Mouse (Mus musculus) hindbrain, embryonic 16.5 days (tissue): ENCODE measurements around the gene Acbd7. TPM values are rescaled to one million over a fixed set of nuclear protein-coding genes. Genes with fewer than 3 reads are reported as not detected.

ENCODE experiments used
- ATAC-seq: fragments of 200-750 bp; cut with Nextera tagmentation; 2 replicates; pipeline ENCODE4 v1.8.0; 2017; ENCODE audit warnings: moderate TSS enrichment, moderate library complexity
- H3K27ac ChIP-seq: fragments of 300-500 bp; sonication (generic); 2 replicates; pipeline ENCODE4 v1.5.1; 2014; ENCODE audit warnings: low read depth, mild to moderate bottlenecking, control low read depth, low read length, moderate library complexity
- H3K27me3 ChIP-seq: fragments of 300-500 bp; sonication (generic); replicated peaks from 2 replicates; pipeline ENCODE4 v1.6.1; 2014; ENCODE audit warnings: low read length; ENCODE audit not compliant: control insufficient read depth, insufficient read depth
- H3K36me3 ChIP-seq: fragments of 300-500 bp; sonication (generic); 2 replicates; pipeline ENCODE4 v1.6.1; 2014; ENCODE audit warnings: mild to moderate bottlenecking, low read length, moderate library complexity, mixed read lengths; ENCODE audit not compliant: control insufficient read depth, insufficient read depth
- H3K4me1 ChIP-seq: fragments of 300-500 bp; sonication (generic); 2 replicates; pipeline ENCODE4 v1.6.1; 2014; ENCODE audit warnings: low read depth, low read length; ENCODE audit not compliant: control insufficient read depth, insufficient read depth
- H3K4me2 ChIP-seq: fragments of 300-500 bp; sonication (generic); 2 replicates; pipeline ENCODE4 v1.6.1; 2014; ENCODE audit warnings: mild to moderate bottlenecking, low read length, control low read depth, moderate library complexity
- H3K4me3 ChIP-seq: fragments of 300-500 bp; sonication (generic); 2 replicates; pipeline ENCODE4 v1.5.1; 2014; ENCODE audit warnings: mild to moderate bottlenecking, low read length, control low read depth, moderate library complexity
- H3K9ac ChIP-seq: fragments of 300-500 bp; sonication (generic); 2 replicates; pipeline ENCODE4 v1.6.1; 2014; ENCODE audit warnings: low read depth, mild to moderate bottlenecking, control low read depth, low read length, moderate library complexity
- H3K9me3 ChIP-seq: fragments of 300-500 bp; sonication (generic); 2 replicates; pipeline ENCODE4 v1.6.1; 2014; ENCODE audit warnings: mild to moderate bottlenecking, low read length, moderate library complexity; ENCODE audit not compliant: control insufficient read depth
- WGBS: fragments of 180-500 bp; shearing (Covaris S2); extraction: QIAGEN DNeasy Blood & Tissue Kit; methylation state at CpG from one replicate; pipeline ENCODE4 v1.1.7; 2014; 5-methylcytosine and 5-hydroxymethylcytosine counted together
- polyA plus RNA-seq: library from polyadenylated mRNA; unstranded; fragments of >200 nt; fragmentation: Nextera tagmentation; extraction: Ambion mirVana; gene quantifications from 2 replicates; pipeline ENCODE4 v1.2.1, GENCODE M21; 2015

Acbd7 gene
- 3.4 and 4.6 TPM in 2 replicates for polyA plus RNA-seq

GRCm38 (mm10) chr2:3335611-3336301 is at the start of gene Acbd7:
Acbd7 (plus strand) TSS chr2:3336168.
- Histone ChIP-seq H3K36me3 (no peaks in the 10 kb centered on the region), H3K27ac (no peak within 1 kb of the TSS), H3K9ac (peak within 1 kb of the TSS; percentile 58), H3K4me2 (peak within 1 kb of the TSS; percentile 74), H3K27me3 (0 out of 2 replicates have a peak, but pooled peaks cover 3% of the 10 kb centered on the region), H3K4me1 (peaks cover 17% of the 10 kb centered on the region), H3K4me3 (peak within 1 kb of the TSS; percentile 40), H3K9me3 (no peaks in the 10 kb centered on the region)
- peak; percentile 12; the same call in 1 of the 2 replicates for ATAC-seq
- 5% methylated on average over 20 of the region's 20 CpGs for WGBS

GRCm38 (mm10) chr2:3286243-3286642 is 49.7 kb upstream of the Acbd7 start:
- Histone ChIP-seq H3K4me1 (peaks cover 9% of the 10 kb centered on the region), H3K9me3 (no peaks in the 10 kb centered on the region), H3K4me3 (no peak overlapping the region), H3K9ac (no peak overlapping the region), H3K36me3 (no peaks in the 10 kb centered on the region), H3K27ac (no peak overlapping the region), H3K27me3 (no peaks in the 10 kb centered on the region), H3K4me2 (no peak overlapping the region; the same call in 1 of the 2 replicates)
- WGBS: 89% methylated on average over 2 of the region's 2 CpGs
- no peak for ATAC-seq

GRCm38 (mm10) chr2:3289581-3289980 is 46.4 kb upstream of the Acbd7 start:
- 84% methylated on average over 1 of the region's 1 CpGs for WGBS
- Histone ChIP-seq H3K4me1 (peaks cover 6% of the 10 kb centered on the region), H3K36me3 (no peaks in the 10 kb centered on the region), H3K27ac (no peak overlapping the region), H3K9ac (no peak overlapping the region), H3K4me2 (no peak overlapping the region), H3K4me3 (no peak overlapping the region), H3K27me3 (no peaks in the 10 kb centered on the region), H3K9me3 (no peaks in the 10 kb centered on the region)
- ATAC-seq: no peak

DNA sequence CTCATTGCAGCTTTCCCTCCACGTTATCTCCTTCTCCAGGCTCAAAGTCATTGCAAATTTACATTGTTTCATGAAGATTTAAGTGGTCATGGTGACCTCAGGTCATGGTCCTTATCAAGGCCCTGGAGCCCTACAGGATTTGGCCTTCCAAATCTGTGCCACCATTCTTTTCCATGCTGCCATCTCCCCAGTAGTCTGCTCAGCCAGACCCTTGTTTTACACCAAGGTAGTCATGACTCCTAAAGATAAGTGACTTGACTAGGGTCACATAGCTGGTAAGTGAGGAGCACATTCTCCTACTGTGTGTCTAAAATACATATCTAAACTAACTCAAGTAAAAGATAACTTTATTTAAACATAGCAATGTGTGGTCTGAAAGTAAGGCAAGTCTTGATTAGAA is 43.8 kb upstream of the Acbd7 start:
- Histone ChIP-seq H3K4me3 (no peak overlapping the region), H3K4me1 (no peaks in the 10 kb centered on the region), H3K9me3 (no peaks in the 10 kb centered on the region), H3K27ac (no peak overlapping the region), H3K4me2 (no peak overlapping the region), H3K9ac (no peak overlapping the region), H3K36me3 (no peaks in the 10 kb centered on the region), H3K27me3 (no peaks in the 10 kb centered on the region)
- ATAC-seq: no peak
- WGBS: 88% methylated on average over 1 of the region's 1 CpGs

- Histone ChIP-seq H3K36me3 (no peaks in the 10 kb centered on the region), H3K9ac (no peak overlapping the region), H3K4me3 (no peak overlapping the region), H3K9me3 (no peaks in the 10 kb centered on the region), H3K4me2 (no peak overlapping the region), H3K27me3 (no peaks in the 10 kb centered on the region), H3K27ac (no peak overlapping the region), H3K4me1 (no peaks in the 10 kb centered on the region)
- 91% methylated on average over 7 of the region's 7 CpGs for WGBS
- ATAC-seq: no peak
These were observed 40.1 kb upstream of the Acbd7 start for GRCm38 (mm10) chr2:3295826-3296225.

DNA sequence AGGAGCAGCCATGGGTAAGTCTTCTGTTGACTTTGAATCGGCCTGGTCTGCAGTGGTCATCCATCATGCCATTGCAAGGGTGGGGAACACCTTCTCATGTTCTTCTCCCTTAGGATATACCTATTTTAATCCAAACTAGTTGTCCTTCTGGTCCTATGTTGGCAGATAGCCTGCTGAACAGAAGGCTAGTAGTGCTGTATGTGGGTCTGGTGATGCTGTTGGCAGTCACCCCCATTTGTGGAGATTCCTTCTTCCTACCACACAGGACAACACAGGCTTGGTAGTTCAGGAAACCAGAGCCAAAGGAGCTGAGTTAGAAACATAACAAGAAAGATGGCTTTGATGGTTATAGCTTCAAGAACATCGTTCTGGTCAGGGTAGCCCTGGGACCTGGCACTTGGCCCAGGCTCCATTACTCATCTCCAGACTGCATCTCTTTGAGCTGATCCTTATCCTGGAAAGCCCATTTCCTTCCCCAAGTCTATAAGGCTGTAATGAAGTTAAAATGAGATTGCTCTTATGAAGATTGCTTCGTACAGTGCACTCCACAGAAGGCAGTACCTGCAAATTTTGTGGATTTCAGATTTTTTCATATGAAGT is 30.4 kb upstream of the Acbd7 start:
- Histone ChIP-seq H3K27ac (no peak overlapping the region), H3K4me2 (no peak overlapping the region), H3K9ac (no peak overlapping the region), H3K27me3 (no peaks in the 10 kb centered on the region), H3K36me3 (peaks cover 10% of the 10 kb centered on the region), H3K4me1 (no peaks in the 10 kb centered on the region), H3K9me3 (no peaks in the 10 kb centered on the region), H3K4me3 (no peak overlapping the region)
- 70% methylated on average over 3 of the region's 3 CpGs for WGBS
- ATAC-seq: peak; percentile 48; the same call in 1 of the 2 replicates

DNA sequence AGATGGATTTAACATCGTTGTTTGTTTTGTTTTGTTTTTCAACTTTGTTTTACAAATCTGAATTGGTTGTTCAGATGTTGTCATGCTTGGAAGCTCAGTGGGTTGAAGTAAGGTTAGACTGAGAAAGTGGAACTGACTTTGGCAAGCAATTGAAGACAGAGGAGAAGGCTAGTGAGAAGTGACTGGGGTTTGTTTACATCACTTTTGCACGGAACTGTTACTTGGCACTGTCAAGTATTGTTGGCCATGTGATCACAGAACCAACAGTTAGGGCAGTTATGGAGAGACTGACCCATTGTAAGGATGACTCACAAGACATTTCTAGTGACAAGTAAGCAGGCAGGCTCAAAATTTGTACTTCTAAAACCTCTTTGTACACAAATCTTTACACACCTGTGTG is 12.8 kb upstream of the Acbd7 start:
- Histone ChIP-seq H3K27me3 (no peaks in the 10 kb centered on the region), H3K36me3 (peaks cover 40% of the 10 kb centered on the region), H3K27ac (no peak overlapping the region), H3K9me3 (no peaks in the 10 kb centered on the region), H3K9ac (no peak overlapping the region), H3K4me3 (no peak overlapping the region), H3K4me2 (no peak overlapping the region), H3K4me1 (no peaks in the 10 kb centered on the region)
- no peak for ATAC-seq
- WGBS: 92% methylated on average over 2 of the region's 2 CpGs

DNA sequence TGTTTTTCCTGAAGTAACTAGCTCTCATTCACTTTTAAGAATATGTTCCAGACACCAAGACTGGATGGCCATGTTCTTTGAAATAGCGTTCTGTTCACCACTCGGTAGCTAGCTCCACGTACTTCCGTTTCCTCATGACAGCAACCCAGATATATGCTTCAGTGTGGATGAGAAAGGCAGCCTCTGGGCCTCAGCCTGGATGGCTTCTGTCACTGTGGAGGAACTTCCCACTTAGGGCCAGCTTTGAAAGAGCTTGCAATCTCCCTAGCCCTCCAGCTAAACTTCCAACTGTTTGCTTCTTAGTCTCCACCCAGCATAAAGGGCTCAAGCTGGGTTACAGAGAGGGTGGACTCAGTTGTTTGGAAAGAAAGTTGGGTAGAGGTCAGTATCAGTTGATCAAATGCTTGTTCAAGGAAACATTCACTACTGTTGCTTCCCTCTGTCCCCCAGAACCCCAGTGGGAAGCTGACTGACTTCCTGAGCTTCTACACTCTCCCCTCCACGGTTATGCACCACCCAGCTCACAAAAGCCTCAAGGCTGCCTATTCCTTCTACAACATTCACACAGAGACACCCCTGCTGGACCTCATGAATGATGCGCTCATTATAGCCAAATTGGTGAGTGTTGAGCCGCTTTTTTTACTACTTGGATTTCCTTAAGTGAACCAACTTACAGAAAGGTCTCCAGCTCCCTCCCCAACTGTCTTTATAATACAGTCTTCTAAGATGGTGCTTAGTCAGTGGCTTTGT is 11.4 kb upstream of the Acbd7 start:
- Histone ChIP-seq H3K4me1 (no peaks in the 10 kb centered on the region), H3K4me3 (no peak overlapping the region), H3K9me3 (no peaks in the 10 kb centered on the region), H3K4me2 (no peak overlapping the region), H3K27ac (no peak overlapping the region), H3K9ac (no peak overlapping the region), H3K36me3 (peaks cover 49% of the 10 kb centered on the region), H3K27me3 (no peaks in the 10 kb centered on the region)
- 93% methylated on average over 7 of the region's 7 CpGs for WGBS
- ATAC-seq: no peak

DNA sequence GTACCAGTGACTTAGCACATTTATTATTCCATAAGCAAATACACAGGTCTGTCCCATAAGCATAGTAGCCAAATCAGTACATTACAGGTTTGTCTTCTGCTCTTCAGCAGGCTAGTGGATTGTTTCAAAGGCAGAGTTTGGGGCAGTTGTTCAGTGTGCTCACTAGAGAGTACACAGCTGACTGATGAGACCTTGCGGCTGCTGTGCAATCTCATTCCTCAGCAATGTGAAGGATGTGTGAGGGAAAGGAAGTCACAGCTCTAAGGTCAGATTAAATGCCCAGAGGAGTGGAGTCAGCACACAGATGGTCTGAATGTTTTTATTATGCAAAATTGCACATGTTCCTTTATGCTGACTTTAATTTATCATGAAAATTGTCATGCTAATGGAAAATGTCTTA is 9.4 kb upstream of the Acbd7 start:
- peaks cover 48% of the 10 kb centered on the region for H3K36me3 ChIP-seq
- H3K4me1 ChIP-seq: peaks cover 7% of the 10 kb centered on the region
- no peaks in the 10 kb centered on the region for H3K27me3 ChIP-seq
- 77% methylated on average over 1 of the region's 1 CpGs for WGBS
- no peak overlapping the region for H3K27ac ChIP-seq
- H3K4me2 ChIP-seq: no peak overlapping the region
- H3K9me3 ChIP-seq: no peaks in the 10 kb centered on the region
- no peak overlapping the region for H3K9ac ChIP-seq
- no peak for ATAC-seq
- no peak overlapping the region for H3K4me3 ChIP-seq
